Mouse (Mus musculus) common myeloid progenitor, adult 5-6 weeks (primary cell): ENCODE measurements at regions not wholly inside any gene's neighbourhood (a gene's known extent, or its start where the extent isn't known, plus 50 kb on each side); places are given as distances from the start of the nearest gene placed in this dataset.

Source experiments
- ATAC-seq: replicated peaks from 2 replicates; pipeline ENCODE4 v1.8.0; 2016; ENCODE audit warnings: low read depth, mild to moderate bottlenecking, moderate TSS enrichment, inconsistent platforms; ENCODE audit not compliant: poor library complexity, severe bottlenecking

- no peak for ATAC-seq
Measured at GRCm38 (mm10) chr3:123905928-123906721, 215.5 kb upstream of the Ndst3 start.

- ATAC-seq = no peak
Measured at GRCm38 (mm10) chr3:123918140-123918539, 227.5 kb upstream of the Ndst3 start.

- ATAC-seq = no peak
Measured at GRCm38 (mm10) chr3:123952121-123952520, 261.5 kb upstream of the Ndst3 start.

- no peak for ATAC-seq
Measured at GRCm38 (mm10) chr3:123967373-123967772, 276.7 kb upstream of the Ndst3 start.

GRCm38 (mm10) chr3:123972367-123972766, 281.7 kb upstream of the Ndst3 start:
- ATAC-seq = no peak

- no peak for ATAC-seq
Measured at GRCm38 (mm10) chr3:123973806-123974576, 283.3 kb upstream of the Ndst3 start.

- ATAC-seq = no peak
Measured at GRCm38 (mm10) chr3:123976475-123976874, 285.8 kb upstream of the Ndst3 start.

GRCm38 (mm10) chr3:123977168-123977567, 286.5 kb upstream of the Ndst3 start:
- ATAC-seq = no peak

- ATAC-seq = no peak
Measured at GRCm38 (mm10) chr3:123983045-123983444, 292.4 kb upstream of the Ndst3 start.

- no peak for ATAC-seq
Measured at GRCm38 (mm10) chr3:123983530-123983929, 292.9 kb upstream of the Ndst3 start.

GRCm38 (mm10) chr3:123984028-123984427, 293.4 kb upstream of the Ndst3 start:
- 0 out of 2 replicates have a peak, but pooled peaks have one; percentile 56 for ATAC-seq

- ATAC-seq = no peak
Measured at GRCm38 (mm10) chr3:123999957-124000616, 309.4 kb upstream of the Ndst3 start.

- no peak for ATAC-seq
Measured at GRCm38 (mm10) chr3:124000883-124001282, 310.2 kb upstream of the Ndst3 start.

- ATAC-seq = no peak
Measured at GRCm38 (mm10) chr3:124011685-124012084, 309.0 kb upstream of the Tram1l1 start.

- no peak for ATAC-seq
Measured at GRCm38 (mm10) chr3:124018618-124019017, 302.0 kb upstream of the Tram1l1 start.

- no peak for ATAC-seq
Measured at GRCm38 (mm10) chr3:124026188-124026587, 294.5 kb upstream of the Tram1l1 start.

- ATAC-seq = no peak
Measured at GRCm38 (mm10) chr3:124067061-124067460, 253.6 kb upstream of the Tram1l1 start.

GRCm38 (mm10) chr3:124067538-124067937, 253.1 kb upstream of the Tram1l1 start:
- ATAC-seq = no peak

GRCm38 (mm10) chr3:124067971-124068370, 252.7 kb upstream of the Tram1l1 start:
- no peak for ATAC-seq

GRCm38 (mm10) chr3:124069182-124069581, 251.5 kb upstream of the Tram1l1 start:
- no peak for ATAC-seq
